Mouse (Mus musculus): ENCODE measurements at regions not wholly inside any gene's neighbourhood (a gene's known extent, or its start where the extent isn't known, plus 50 kb on each side); places are given as distances from the start of the nearest gene placed in this dataset.

GRCm38 (mm10) chr12:109539046-109539445, 61.1 kb downstream of the Rtl1 start:
- peak overlapping the region; percentile 56 for H3K4me2 ChIP-seq (ENCODE audit: low read length)
- peak; percentile 64 for ATAC-seq
- no peak overlapping the region; the same call in 1 of the 2 replicates for H3K9ac ChIP-seq (ENCODE audit: low read depth, low read length)
- no peaks in the 10 kb centered on the region for H3K27me3 ChIP-seq (ENCODE audit: control insufficient read depth, insufficient read depth, low read depth, low read length)
- H3K4me3 ChIP-seq (ENCODE audit: low read depth, low read length), result peak overlapping the region; percentile 59
- 71% methylated on average over 8 of the region's 8 CpGs for WGBS
- no peaks in the 10 kb centered on the region for H3K4me1 ChIP-seq (ENCODE audit: control insufficient read depth, insufficient read depth, low read length)
- H3K9me3 ChIP-seq (replicated peaks; ENCODE audit: control insufficient read depth, low read length, poor library complexity, severe bottlenecking), result peaks cover 10% of the 10 kb centered on the region
- peak overlapping the region; percentile 88 for H3K27ac ChIP-seq (ENCODE audit: low read length)
- H3K36me3 ChIP-seq (ENCODE audit: control insufficient read depth, insufficient read depth, low read length), result no peaks in the 10 kb centered on the region

GRCm38 (mm10) chr12:109538641-109539040, 61.5 kb downstream of the Rtl1 start:
- no peaks in the 10 kb centered on the region for H3K27me3 ChIP-seq (ENCODE audit: control insufficient read depth, insufficient read depth, low read depth, low read length)
- no peaks in the 10 kb centered on the region for H3K36me3 ChIP-seq (ENCODE audit: control insufficient read depth, insufficient read depth, low read length)
- H3K9me3 ChIP-seq (replicated peaks; ENCODE audit: control insufficient read depth, low read length, poor library complexity, severe bottlenecking), result peaks cover 10% of the 10 kb centered on the region
- H3K4me3 ChIP-seq (ENCODE audit: low read depth, low read length), result no peak overlapping the region
- ATAC-seq, result no peak
- no peaks in the 10 kb centered on the region for H3K4me1 ChIP-seq (ENCODE audit: control insufficient read depth, insufficient read depth, low read length)
- peak overlapping the region; percentile 88; the same call in 1 of the 2 replicates for H3K27ac ChIP-seq (ENCODE audit: low read length)
- H3K9ac ChIP-seq (ENCODE audit: low read depth, low read length), result no peak overlapping the region
- H3K4me2 ChIP-seq (ENCODE audit: low read length), result no peak overlapping the region
- WGBS, result 78% methylated on average over 3 of the region's 3 CpGs

- Histone ChIP-seq H3K4me3 (ENCODE audit: low read depth, low read length) (no peak overlapping the region), H3K36me3 (ENCODE audit: control insufficient read depth, insufficient read depth, low read length) (no peaks in the 10 kb centered on the region), H3K9ac (ENCODE audit: low read depth, low read length) (no peak overlapping the region), H3K27ac (ENCODE audit: low read length) (no peak overlapping the region), H3K4me2 (ENCODE audit: low read length) (no peak overlapping the region), H3K4me1 (ENCODE audit: control insufficient read depth, insufficient read depth, low read length) (no peaks in the 10 kb centered on the region), H3K27me3 (ENCODE audit: control insufficient read depth, insufficient read depth, low read depth, low read length) (no peaks in the 10 kb centered on the region), H3K9me3 (replicated peaks; ENCODE audit: control insufficient read depth, low read length, poor library complexity, severe bottlenecking) (peaks cover 7% of the 10 kb centered on the region; the same call in 1 of the 2 replicates)
- no peak for ATAC-seq
- WGBS, result 92% methylated on average over 3 of the region's 3 CpGs
Measured at GRCm38 (mm10) chr12:109536536-109536935, 63.6 kb downstream of the Rtl1 start.

- no peaks in the 10 kb centered on the region for H3K4me1 ChIP-seq (ENCODE audit: control insufficient read depth, insufficient read depth, low read length)
- 74% methylated on average over 8 of the region's 8 CpGs for WGBS
- no peak overlapping the region for H3K27ac ChIP-seq (ENCODE audit: low read length)
- no peak overlapping the region for H3K9ac ChIP-seq (ENCODE audit: low read depth, low read length)
- H3K4me3 ChIP-seq (ENCODE audit: low read depth, low read length), result no peak overlapping the region
- H3K36me3 ChIP-seq (ENCODE audit: control insufficient read depth, insufficient read depth, low read length), result no peaks in the 10 kb centered on the region
- peaks cover 13% of the 10 kb centered on the region; the same call in 1 of the 2 replicates for H3K9me3 ChIP-seq (replicated peaks; ENCODE audit: control insufficient read depth, low read length, poor library complexity, severe bottlenecking)
- no peak overlapping the region for H3K4me2 ChIP-seq (ENCODE audit: low read length)
- H3K27me3 ChIP-seq (ENCODE audit: control insufficient read depth, insufficient read depth, low read depth, low read length), result no peaks in the 10 kb centered on the region
- ATAC-seq, result no peak
Measured at GRCm38 (mm10) chr12:109532392-109532791, 67.7 kb downstream of the Rtl1 start.

- H3K27me3 ChIP-seq (ENCODE audit: control insufficient read depth, insufficient read depth, low read depth, low read length), result no peaks in the 10 kb centered on the region
- H3K4me3 ChIP-seq (ENCODE audit: low read depth, low read length), result no peak overlapping the region
- no peak overlapping the region for H3K4me2 ChIP-seq (ENCODE audit: low read length)
- ATAC-seq, result no peak
- no peaks in the 10 kb centered on the region for H3K36me3 ChIP-seq (ENCODE audit: control insufficient read depth, insufficient read depth, low read length)
- H3K4me1 ChIP-seq (ENCODE audit: control insufficient read depth, insufficient read depth, low read length), result no peaks in the 10 kb centered on the region
- H3K9me3 ChIP-seq (replicated peaks; ENCODE audit: control insufficient read depth, low read length, poor library complexity, severe bottlenecking), result peaks cover 21% of the 10 kb centered on the region; the same call in 1 of the 2 replicates
- H3K9ac ChIP-seq (ENCODE audit: low read depth, low read length), result no peak overlapping the region
- no peak overlapping the region for H3K27ac ChIP-seq (ENCODE audit: low read length)
- WGBS, result 81% methylated on average over 8 of the region's 8 CpGs
Measured at GRCm38 (mm10) chr12:109531347-109532023, 68.6 kb downstream of the Rtl1 start.

GRCm38 (mm10) chr12:109530215-109531050, 69.7 kb downstream of the Rtl1 start:
- Histone ChIP-seq H3K4me2 (ENCODE audit: low read length) (no peak overlapping the region), H3K27ac (ENCODE audit: low read length) (no peak overlapping the region), H3K9me3 (replicated peaks; ENCODE audit: control insufficient read depth, low read length, poor library complexity, severe bottlenecking) (peaks cover 25% of the 10 kb centered on the region; the same call in 1 of the 2 replicates), H3K36me3 (ENCODE audit: control insufficient read depth, insufficient read depth, low read length) (no peaks in the 10 kb centered on the region), H3K4me3 (ENCODE audit: low read depth, low read length) (no peak overlapping the region), H3K9ac (ENCODE audit: low read depth, low read length) (no peak overlapping the region), H3K27me3 (ENCODE audit: control insufficient read depth, insufficient read depth, low read depth, low read length) (no peaks in the 10 kb centered on the region), H3K4me1 (ENCODE audit: control insufficient read depth, insufficient read depth, low read length) (no peaks in the 10 kb centered on the region)
- no peak for ATAC-seq
- 50% methylated on average over 18 of the region's 19 CpGs for WGBS

GRCm38 (mm10) chr12:109529501-109529900, 70.6 kb downstream of the Rtl1 start:
- H3K9me3 ChIP-seq (replicated peaks; ENCODE audit: control insufficient read depth, low read length, poor library complexity, severe bottlenecking), result peaks cover 25% of the 10 kb centered on the region; the same call in 1 of the 2 replicates
- WGBS, result 52% methylated on average over 6 of the region's 6 CpGs
- no peaks in the 10 kb centered on the region for H3K27me3 ChIP-seq (ENCODE audit: control insufficient read depth, insufficient read depth, low read depth, low read length)
- H3K4me1 ChIP-seq (ENCODE audit: control insufficient read depth, insufficient read depth, low read length), result no peaks in the 10 kb centered on the region
- ATAC-seq, result no peak
- H3K36me3 ChIP-seq (ENCODE audit: control insufficient read depth, insufficient read depth, low read length), result no peaks in the 10 kb centered on the region
- H3K4me3 ChIP-seq (ENCODE audit: low read depth, low read length), result no peak overlapping the region
- no peak overlapping the region for H3K27ac ChIP-seq (ENCODE audit: low read length)
- H3K9ac ChIP-seq (ENCODE audit: low read depth, low read length), result no peak overlapping the region
- no peak overlapping the region for H3K4me2 ChIP-seq (ENCODE audit: low read length)

GRCm38 (mm10) chr12:109528966-109529365, 71.2 kb downstream of the Rtl1 start:
- WGBS, result 50% methylated on average over 5 of the region's 5 CpGs
- no peaks in the 10 kb centered on the region for H3K36me3 ChIP-seq (ENCODE audit: control insufficient read depth, insufficient read depth, low read length)
- H3K4me2 ChIP-seq (ENCODE audit: low read length), result no peak overlapping the region
- no peaks in the 10 kb centered on the region for H3K4me1 ChIP-seq (ENCODE audit: control insufficient read depth, insufficient read depth, low read length)
- H3K4me3 ChIP-seq (ENCODE audit: low read depth, low read length), result no peak overlapping the region
- no peaks in the 10 kb centered on the region for H3K27me3 ChIP-seq (ENCODE audit: control insufficient read depth, insufficient read depth, low read depth, low read length)
- no peak for ATAC-seq
- H3K9ac ChIP-seq (ENCODE audit: low read depth, low read length), result no peak overlapping the region
- no peak overlapping the region for H3K27ac ChIP-seq (ENCODE audit: low read length)
- H3K9me3 ChIP-seq (replicated peaks; ENCODE audit: control insufficient read depth, low read length, poor library complexity, severe bottlenecking), result peaks cover 25% of the 10 kb centered on the region; the same call in 1 of the 2 replicates

- Histone ChIP-seq H3K9ac (ENCODE audit: low read depth, low read length) (no peak overlapping the region), H3K4me1 (ENCODE audit: control insufficient read depth, insufficient read depth, low read length) (no peaks in the 10 kb centered on the region), H3K36me3 (ENCODE audit: control insufficient read depth, insufficient read depth, low read length) (no peaks in the 10 kb centered on the region), H3K27me3 (ENCODE audit: control insufficient read depth, insufficient read depth, low read depth, low read length) (no peaks in the 10 kb centered on the region), H3K4me2 (ENCODE audit: low read length) (peak overlapping the region; percentile 47), H3K27ac (ENCODE audit: low read length) (no peak overlapping the region), H3K9me3 (replicated peaks; ENCODE audit: control insufficient read depth, low read length, poor library complexity, severe bottlenecking) (peaks cover 25% of the 10 kb centered on the region; the same call in 1 of the 2 replicates), H3K4me3 (ENCODE audit: low read depth, low read length) (peak overlapping the region; percentile 22; the same call in 1 of the 2 replicates)
- WGBS, result 50% methylated on average over 27 of the region's 27 CpGs
- ATAC-seq, result 0 out of 2 replicates have a peak, but pooled peaks have one; percentile 28
Measured at GRCm38 (mm10) chr12:109528263-109528545, 71.9 kb downstream of the Rtl1 start.

Measured in midbrain, embryonic 16.5 days (tissue).